Mouse (Mus musculus) macrophage (primary cell): Measurements from ENCODE around the gene Gabrb1. TPM values are rescaled to one million over a fixed set of nuclear protein-coding genes. Genes with fewer than 3 reads are reported as not detected.

Experiments used
- H3K27ac ChIP-seq: fragments of 350-480 bp; formaldehyde crosslinking; 2 replicates; pipeline ENCODE4 v1.9.0; 2021
- H3K36me3 ChIP-seq: fragments of 350-480 bp; formaldehyde crosslinking; 2 replicates; pipeline ENCODE4 v1.9.0; 2021; ENCODE audit errors: inconsistent target
- H3K4me3 ChIP-seq: fragments of 350-480 bp; formaldehyde crosslinking; 2 replicates; pipeline ENCODE4 v1.9.0; 2021; ENCODE audit errors: inconsistent target
- H3K79me2 ChIP-seq: fragments of 350-480 bp; formaldehyde crosslinking; 2 replicates; pipeline ENCODE4 v1.9.0; 2021; ENCODE audit errors: inconsistent target
- WGBS: methylation state at CpG from one replicate; pipeline ENCODE4 v1.1.7; 2026; ENCODE audit warnings: inconsistent platforms; ENCODE audit not compliant: missing documents; 5-methylcytosine and 5-hydroxymethylcytosine counted together
- polyA plus RNA-seq: library from polyadenylated mRNA; stranded (reverse); fragments of 250-400 nt; gene quantifications from 3 replicates; pipeline ENCODE4 v1.2.4, GENCODE M21; 2018; ENCODE audit warnings: inconsistent platforms

Gabrb1 gene
- polyA plus RNA-seq, 1 experiment from 2014 or later, result not detected

DNA sequence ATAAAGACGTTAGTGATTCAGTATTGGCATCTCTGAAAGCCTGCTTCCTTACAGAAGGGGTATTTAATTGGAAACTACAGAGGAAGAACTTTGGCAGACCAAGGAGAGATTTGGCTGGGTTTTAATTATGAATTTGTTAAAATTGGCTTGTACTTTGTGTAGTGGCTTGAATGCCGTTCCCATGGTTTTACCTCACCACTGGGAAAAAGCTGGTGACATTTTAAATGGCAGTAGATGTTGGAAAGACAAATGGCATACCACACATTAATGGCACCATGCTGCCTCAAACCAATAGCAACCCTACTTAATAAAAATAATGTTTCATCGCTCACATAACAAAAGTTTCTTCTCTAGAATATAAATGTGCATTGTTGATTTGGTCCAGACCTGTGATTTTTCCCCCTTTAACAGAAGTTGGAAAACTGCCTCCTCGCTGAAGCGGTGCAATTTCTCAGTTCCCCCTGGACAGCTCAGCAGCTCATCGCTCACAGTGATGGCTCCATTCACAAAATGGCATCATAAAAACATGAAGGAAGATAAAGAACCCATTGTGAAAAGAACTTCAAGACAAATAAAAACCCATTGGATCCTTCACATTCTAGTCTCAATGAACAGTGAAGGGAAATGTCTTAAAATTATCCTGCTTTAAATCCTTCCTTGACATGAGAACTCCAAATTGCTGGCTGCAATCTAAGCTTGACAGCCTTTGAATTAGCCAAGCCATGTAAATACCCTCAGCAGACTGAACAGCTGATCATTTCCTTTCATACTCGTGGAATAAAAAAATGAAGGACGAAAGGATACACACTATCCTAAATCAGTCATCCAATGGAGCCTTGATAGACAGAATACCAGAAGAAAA is 75.2 kb downstream of the Gabrb1 start:
- Histone ChIP-seq H3K79me2 (no peaks in the 10 kb centered on the region), H3K36me3 (no peaks in the 10 kb centered on the region), H3K4me3 (no peak overlapping the region), H3K27ac (no peak overlapping the region)
- WGBS, result 90% methylated on average over 7 of the region's 8 CpGs

GRCm38 (mm10) chr5:71747411-71747810 is 89.5 kb downstream of the Gabrb1 start:
- 75% methylated on average over 2 of the region's 2 CpGs for WGBS
- no peak overlapping the region for H3K4me3 ChIP-seq
- H3K36me3 ChIP-seq, result no peaks in the 10 kb centered on the region
- no peaks in the 10 kb centered on the region for H3K79me2 ChIP-seq
- no peak overlapping the region for H3K27ac ChIP-seq

DNA sequence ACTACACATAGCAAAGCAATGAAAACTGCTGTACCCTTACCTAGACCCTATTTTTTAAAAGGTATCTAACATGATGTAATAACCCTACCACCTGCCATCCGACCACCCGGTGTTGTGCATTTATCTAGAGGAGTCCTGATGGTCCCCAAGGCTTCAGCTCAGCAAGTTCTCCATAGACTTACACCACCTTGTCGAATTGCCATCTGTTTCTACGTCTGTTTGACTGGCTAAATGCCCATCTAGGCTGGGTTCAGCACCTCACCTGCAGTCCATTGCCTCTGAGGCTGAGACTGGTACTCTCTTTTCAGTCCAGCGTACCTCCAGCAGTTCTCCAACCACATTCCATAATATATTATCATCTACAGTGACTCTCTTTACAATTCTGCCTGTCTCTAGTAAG is 96.1 kb downstream of the Gabrb1 start:
- Histone ChIP-seq H3K4me3 (no peak overlapping the region), H3K79me2 (no peaks in the 10 kb centered on the region), H3K27ac (no peak overlapping the region), H3K36me3 (no peaks in the 10 kb centered on the region)
- 73% methylated on average over 5 of the region's 5 CpGs for WGBS

GRCm38 (mm10) chr5:71761105-71761504 is 103.2 kb downstream of the Gabrb1 start:
- Histone ChIP-seq H3K27ac (no peak overlapping the region), H3K79me2 (no peaks in the 10 kb centered on the region), H3K36me3 (no peaks in the 10 kb centered on the region), H3K4me3 (no peak overlapping the region)
- 96% methylated on average over 6 of the region's 6 CpGs for WGBS

DNA sequence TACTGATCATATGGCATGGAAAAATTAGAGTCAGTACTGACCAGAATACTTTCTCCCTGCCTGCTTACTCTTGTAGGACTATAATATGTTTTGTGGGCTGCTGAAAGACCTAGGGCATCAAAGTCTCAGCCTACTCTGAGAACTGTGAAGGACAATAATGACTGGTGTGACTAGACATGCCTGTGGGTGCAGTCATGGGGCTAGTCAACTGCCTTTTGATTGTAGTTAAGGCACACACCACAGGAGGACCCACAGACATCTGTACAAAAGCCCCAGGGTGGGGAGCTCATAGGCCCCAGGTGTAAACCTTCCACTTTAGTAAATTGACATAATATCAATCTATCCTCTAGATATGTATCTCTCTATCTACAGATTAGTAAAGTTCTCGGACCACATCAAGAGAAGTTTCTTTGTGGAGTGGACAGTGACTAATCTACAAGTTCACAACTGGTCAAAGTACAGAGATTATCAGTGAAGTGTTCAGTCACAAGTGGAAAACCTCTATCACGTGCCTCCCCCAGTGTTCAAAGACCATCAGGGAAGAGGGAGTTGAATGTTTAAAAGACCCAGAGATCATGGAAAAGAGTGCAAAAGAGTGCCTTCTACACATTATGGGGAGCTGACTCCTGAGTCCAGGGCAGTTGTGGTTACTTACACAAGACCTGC is 123.7 kb downstream of the Gabrb1 start:
- 71% methylated on average over 2 of the region's 2 CpGs for WGBS
- no peak overlapping the region for H3K4me3 ChIP-seq
- no peak overlapping the region for H3K27ac ChIP-seq
- no peaks in the 10 kb centered on the region for H3K79me2 ChIP-seq
- H3K36me3 ChIP-seq, result no peaks in the 10 kb centered on the region

GRCm38 (mm10) chr5:71822862-71823261 is 164.9 kb downstream of the Gabrb1 start:
- Histone ChIP-seq H3K4me3 (no peak overlapping the region), H3K36me3 (no peaks in the 10 kb centered on the region), H3K79me2 (no peaks in the 10 kb centered on the region), H3K27ac (no peak overlapping the region)
- WGBS, result 8% methylated on average over 1 of the region's 1 CpGs

- no peaks in the 10 kb centered on the region for H3K36me3 ChIP-seq
- no peak overlapping the region for H3K27ac ChIP-seq
- no peak overlapping the region for H3K4me3 ChIP-seq
- no peaks in the 10 kb centered on the region for H3K79me2 ChIP-seq
Observed at GRCm38 (mm10) chr5:71828342-71828741, 170.4 kb downstream of the Gabrb1 start.

- no peak overlapping the region for H3K27ac ChIP-seq
- H3K79me2 ChIP-seq, result no peaks in the 10 kb centered on the region
- 64% methylated on average over 1 of the region's 1 CpGs for WGBS
- H3K36me3 ChIP-seq, result no peaks in the 10 kb centered on the region
- no peak overlapping the region for H3K4me3 ChIP-seq
Observed at GRCm38 (mm10) chr5:71828996-71829395, 171.1 kb downstream of the Gabrb1 start.

DNA sequence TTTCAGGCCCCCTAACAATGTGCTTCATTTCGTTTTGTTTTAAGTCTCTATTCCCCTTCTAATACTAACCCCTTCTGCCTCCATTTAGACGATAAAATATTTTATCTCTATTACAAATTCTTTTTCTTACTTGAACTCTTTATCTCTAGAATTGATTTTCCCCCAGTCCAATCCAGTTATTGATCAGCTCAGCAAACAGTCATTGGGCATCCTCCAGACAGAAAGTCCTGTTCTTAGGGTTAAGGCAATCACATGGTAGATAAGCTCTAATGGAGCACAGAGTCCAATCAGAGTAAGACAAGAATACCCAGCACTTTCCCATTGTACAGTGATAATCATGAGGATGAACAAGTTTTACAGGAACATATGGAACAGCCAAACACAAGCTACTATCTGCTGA is 172.4 kb downstream of the Gabrb1 start:
- Histone ChIP-seq H3K36me3 (no peaks in the 10 kb centered on the region), H3K4me3 (no peak overlapping the region), H3K27ac (no peak overlapping the region), H3K79me2 (no peaks in the 10 kb centered on the region)
- 93% methylated on average over 2 of the region's 2 CpGs for WGBS

- no peaks in the 10 kb centered on the region for H3K79me2 ChIP-seq
- H3K27ac ChIP-seq, result no peak overlapping the region
- H3K36me3 ChIP-seq, result no peaks in the 10 kb centered on the region
- H3K4me3 ChIP-seq, result no peak overlapping the region
Observed at GRCm38 (mm10) chr5:71842241-71842640, 184.3 kb downstream of the Gabrb1 start.

- Histone ChIP-seq H3K79me2 (no peaks in the 10 kb centered on the region), H3K27ac (no peak overlapping the region), H3K36me3 (no peaks in the 10 kb centered on the region), H3K4me3 (no peak overlapping the region)
- 100% methylated on average over 2 of the region's 2 CpGs for WGBS
Observed at GRCm38 (mm10) chr5:71898214-71898613, 240.3 kb downstream of the Gabrb1 start.

DNA sequence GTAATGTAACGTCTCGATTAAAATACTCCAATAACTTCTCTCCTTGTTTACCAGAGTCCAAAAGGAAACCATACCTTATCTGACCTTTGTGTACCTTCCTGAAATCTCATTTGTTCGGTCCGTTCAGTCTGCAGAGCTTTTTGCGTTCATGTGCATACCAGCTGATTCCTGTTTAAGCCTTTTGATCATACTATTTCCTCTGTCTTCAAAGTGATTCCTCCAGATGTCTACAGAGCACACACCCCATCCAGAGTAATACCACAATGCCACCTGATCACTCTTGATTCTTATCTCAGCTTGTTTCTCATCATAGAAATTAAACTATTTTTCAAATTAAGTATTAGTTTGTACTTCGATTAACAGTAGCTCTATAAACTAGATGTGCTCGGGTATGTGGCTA is 245.5 kb downstream of the Gabrb1 start:
- 76% methylated on average over 7 of the region's 7 CpGs for WGBS
- no peak overlapping the region for H3K27ac ChIP-seq
- no peak overlapping the region for H3K4me3 ChIP-seq
- H3K36me3 ChIP-seq, result no peaks in the 10 kb centered on the region
- H3K79me2 ChIP-seq, result no peaks in the 10 kb centered on the region

- no peak overlapping the region for H3K4me3 ChIP-seq
- 78% methylated on average over 1 of the region's 1 CpGs for WGBS
- H3K36me3 ChIP-seq, result no peaks in the 10 kb centered on the region
- no peaks in the 10 kb centered on the region for H3K79me2 ChIP-seq
- H3K27ac ChIP-seq, result no peak overlapping the region
Observed at GRCm38 (mm10) chr5:71914028-71914427, 256.1 kb downstream of the Gabrb1 start.

DNA sequence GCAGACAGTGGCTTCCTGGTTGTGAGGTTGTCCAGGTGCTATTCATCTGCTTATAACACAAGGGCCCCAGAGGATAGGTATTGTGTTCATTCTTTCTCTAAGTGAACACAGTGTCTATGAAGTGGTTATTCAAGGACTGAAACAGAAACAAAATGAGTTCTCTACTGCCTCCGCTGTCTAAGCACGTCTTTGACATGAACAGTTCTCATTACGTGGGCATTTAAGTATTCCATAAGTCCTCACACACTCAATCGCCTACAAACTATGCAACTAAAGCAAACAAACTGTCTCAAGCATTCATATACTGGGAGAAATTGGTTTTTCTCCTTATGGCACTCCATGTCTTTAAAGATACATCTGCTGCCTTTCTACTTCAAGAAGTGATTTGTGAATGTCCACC is 257.8 kb downstream of the Gabrb1 start:
- 78% methylated on average over 4 of the region's 4 CpGs for WGBS
- Histone ChIP-seq H3K4me3 (no peak overlapping the region), H3K27ac (no peak overlapping the region), H3K36me3 (no peaks in the 10 kb centered on the region), H3K79me2 (no peaks in the 10 kb centered on the region)

GRCm38 (mm10) chr5:71917206-71917605 is 259.3 kb downstream of the Gabrb1 start:
- no peak overlapping the region for H3K4me3 ChIP-seq
- WGBS, result 79% methylated on average over 4 of the region's 4 CpGs
- no peaks in the 10 kb centered on the region for H3K36me3 ChIP-seq
- no peak overlapping the region for H3K27ac ChIP-seq
- H3K79me2 ChIP-seq, result no peaks in the 10 kb centered on the region
